Comparison of ENCODE assay signal across 24 mouse cellular contexts in the genomic region with DNA sequence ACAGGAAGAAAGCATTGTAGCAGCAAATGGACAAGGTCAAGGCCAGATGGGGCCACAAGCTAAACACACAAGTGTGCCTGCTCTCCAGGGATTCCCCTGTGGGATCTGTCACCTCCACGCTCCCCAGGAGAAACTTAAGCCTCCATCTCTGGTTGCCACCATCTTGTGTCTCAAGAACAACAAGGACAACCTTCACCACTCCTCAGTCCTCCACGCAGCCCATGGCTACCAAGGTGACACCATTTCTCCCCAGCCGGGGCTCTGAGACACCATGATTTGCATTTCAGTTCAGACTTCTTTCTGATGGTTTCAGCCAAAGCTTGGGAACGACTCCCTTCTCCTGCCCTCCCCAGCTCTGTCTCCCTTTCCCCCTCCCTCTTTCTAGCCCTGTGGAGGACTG.
"Had no signal": no experiment of that assay in that cellular context is flagged by ENCODE, and none has a peak within 500 bp of the region (broad histone marks: within the 10 kb centered on the region; RNA-seq: fewer than 3 reads in every experiment).

No protein-coding gene starts in this region.

- ATAC-seq: forebrain, postnatal 0 days; hindbrain, embryonic 16.5 days; intestine, embryonic 16.5 days; liver, embryonic 12.5 days had no signal

- H3K27ac ChIP-seq: hindbrain, embryonic 12.5 days; kidney, embryonic 15.5 days; kidney, postnatal 0 days; limb, embryonic 13.5 days; limb, embryonic 15.5 days; liver, embryonic 12.5 days; liver, embryonic 14.5 days had no signal

- H3K9me3 ChIP-seq: heart, embryonic 12.5 days; hindbrain, embryonic 12.5 days; kidney, embryonic 15.5 days; limb, embryonic 13.5 days; limb, embryonic 15.5 days; liver, embryonic 12.5 days had no signal

- H3K4me3 ChIP-seq: heart, embryonic 12.5 days; hindbrain, embryonic 12.5 days; kidney, embryonic 15.5 days; limb, embryonic 13.5 days; limb, embryonic 15.5 days; liver, embryonic 12.5 days had no signal

- H3K9ac ChIP-seq: forebrain, postnatal 0 days; heart, embryonic 12.5 days; hindbrain, embryonic 12.5 days; kidney, embryonic 15.5 days; limb, embryonic 13.5 days; limb, embryonic 15.5 days; liver, embryonic 12.5 days; liver, embryonic 14.5 days had no signal

- H3K36me3 ChIP-seq: heart, embryonic 12.5 days; hindbrain, embryonic 12.5 days; kidney, embryonic 15.5 days; limb, embryonic 13.5 days; limb, embryonic 15.5 days; liver, embryonic 12.5 days had no signal

- DNase-seq: forebrain, postnatal 0 days; gastrocnemius, postnatal 14 days; gastrocnemius, postnatal 36 days; heart, adult 18-20 months; heart, postnatal 14 days; heart, postnatal 36 days; kidney, adult 11 months; kidney, adult 2 months; kidney, adult 9 months; kidney, postnatal 14 days; kidney, postnatal 36 days; layer of hippocampus, adult 9-11 months; layer of hippocampus, postnatal 36 days; left cerebral cortex, postnatal 4 days had no signal

- H3K4me2 ChIP-seq: heart, embryonic 12.5 days; hindbrain, embryonic 12.5 days; kidney, embryonic 15.5 days; limb, embryonic 13.5 days; limb, embryonic 15.5 days; liver, embryonic 12.5 days had no signal

- H3K4me1 ChIP-seq: limb, embryonic 15.5 days; liver, embryonic 12.5 days had no signal
